24 mouse cellular contexts compared by ENCODE assay signal in genomic region chr7:91810774-91811173, GRCm38 (mm10).
"Had no signal": no experiment of that assay in that cellular context is flagged by ENCODE, and none has a peak within 500 bp of the region (broad histone marks: within the 10 kb centered on the region; RNA-seq: fewer than 3 reads in every experiment).

No protein-coding gene starts in this region.

- H3K36me3 ChIP-seq: heart, embryonic 10.5 days; heart, embryonic 12.5 days; hindbrain, embryonic 10.5 days; hindbrain, embryonic 12.5 days; intestine, embryonic 15.5 days; limb, embryonic 12.5 days had no signal

- H3K4me2 ChIP-seq: heart, embryonic 12.5 days; hindbrain, embryonic 12.5 days; hindbrain, embryonic 14.5 days; intestine, embryonic 15.5 days; limb, embryonic 12.5 days; liver, embryonic 11.5 days had no signal

- H3K27ac ChIP-seq: heart, embryonic 10.5 days; hindbrain, embryonic 10.5 days; hindbrain, embryonic 12.5 days; hindbrain, embryonic 14.5 days; intestine, embryonic 15.5 days; limb, embryonic 12.5 days had no signal

- H3K9ac ChIP-seq: heart, embryonic 12.5 days; hindbrain, embryonic 12.5 days; hindbrain, embryonic 14.5 days; intestine, embryonic 15.5 days; limb, embryonic 12.5 days had no signal

- H3K9me3 ChIP-seq: heart, embryonic 10.5 days; heart, embryonic 12.5 days; hindbrain, embryonic 10.5 days; hindbrain, embryonic 12.5 days; intestine, embryonic 15.5 days; limb, embryonic 12.5 days had no signal

- H3K4me3 ChIP-seq: heart, embryonic 10.5 days; heart, embryonic 12.5 days; hindbrain, embryonic 10.5 days; hindbrain, embryonic 12.5 days; intestine, embryonic 15.5 days; limb, embryonic 12.5 days had no signal

- DNase-seq: gastrocnemius, postnatal 10 days; gastrocnemius, postnatal 25 days; heart, adult 18-20 months; heart, postnatal 10 days; heart, postnatal 4 days; kidney, adult 18-20 months; kidney, adult 8-10 months; kidney, postnatal 10 days; kidney, postnatal 25 days; layer of hippocampus, adult 9-11 months; layer of hippocampus, postnatal 36 days; left cerebral cortex, postnatal 4 days; liver had no signal

- ATAC-seq: hindbrain, embryonic 16.5 days; inflammation-experienced regulatory T-cells, adult 6 months; intestine, embryonic 15.5 days; intestine, postnatal 0 days had no signal

- H3K4me1 ChIP-seq: heart, embryonic 10.5 days; heart, embryonic 12.5 days; hindbrain, embryonic 12.5 days; intestine, embryonic 15.5 days; limb, embryonic 12.5 days had no signal

- H3K27me3 ChIP-seq: heart, embryonic 12.5 days; hindbrain, embryonic 12.5 days; intestine, embryonic 15.5 days; limb, embryonic 12.5 days had no signal
